Mouse (Mus musculus) kidney, adult 8-10 months (tissue): ENCODE results near the gene Rere.
"Not testable (repeated sequence)": the region's sequence is repeated elsewhere in the genome, so short reads cannot be mapped to it uniquely, and the experiment has no call there.

ENCODE experiments used
- DNase-seq, 2 experiments: peaks; one replicate each; pipeline ENCODE4 v3.0.0; 2022

The Rere gene

DNA sequence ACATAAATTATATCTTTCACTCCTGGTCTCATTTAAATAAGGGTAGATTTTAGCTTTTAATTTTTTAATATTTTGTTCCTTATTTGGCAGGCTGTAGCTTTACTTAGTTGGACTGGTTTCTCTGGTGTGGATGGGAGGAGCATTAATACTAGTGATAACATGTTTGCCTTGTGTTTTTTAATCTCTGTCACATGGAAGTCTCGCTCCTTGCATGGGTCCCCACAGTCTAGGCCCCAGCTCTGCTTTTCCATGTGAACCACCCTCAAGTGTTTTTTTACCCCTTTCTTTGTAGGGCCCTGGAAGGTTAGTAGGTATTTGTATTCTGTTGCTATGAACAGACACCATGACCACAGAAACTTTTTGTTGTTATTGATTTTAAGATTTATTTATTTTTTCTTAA lies 238.6 kb downstream of the Rere start:
- DNase-seq: no peak

DNA sequence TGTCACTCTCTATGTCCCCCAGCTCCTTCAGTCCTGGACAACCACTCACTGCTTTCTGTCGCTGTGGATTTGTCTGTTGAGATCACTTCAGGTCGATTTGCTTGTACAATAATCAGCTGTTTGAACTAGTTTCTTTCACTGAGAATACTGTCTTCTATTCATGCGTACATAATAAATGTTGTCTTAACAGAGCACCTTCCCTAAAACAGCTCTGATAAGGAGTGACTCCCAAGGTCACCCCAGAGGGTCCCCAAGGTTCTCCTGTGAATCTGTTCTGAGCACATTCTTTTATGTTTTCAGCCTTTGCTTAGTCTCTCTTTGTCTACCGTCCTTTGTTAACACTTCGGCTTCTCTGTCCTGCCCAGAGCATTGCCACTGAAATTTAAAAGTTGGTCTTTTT lies 241.0 kb downstream of the Rere start:
- no peak for DNase-seq

DNA sequence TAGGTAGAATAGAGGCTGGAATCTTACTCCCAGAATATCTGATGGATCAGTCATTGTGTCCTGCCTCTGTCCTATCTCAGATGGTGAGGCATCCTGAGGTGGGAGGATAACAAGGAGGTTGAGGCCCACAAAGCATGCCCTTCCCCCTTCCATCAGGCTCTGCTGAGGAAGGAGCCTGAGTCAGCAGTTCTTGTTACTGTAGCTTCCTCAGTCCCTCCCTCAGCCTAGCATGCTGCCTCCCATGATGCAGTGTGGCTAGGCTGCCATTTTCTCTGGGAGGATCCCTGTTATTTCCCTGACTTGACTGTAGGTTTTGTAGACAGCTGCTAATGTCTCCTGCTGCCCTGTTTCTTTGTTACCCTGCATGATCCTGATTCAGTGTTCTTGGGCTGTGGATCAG lies 241.9 kb downstream of the Rere start:
- DNase-seq: no peak

DNA sequence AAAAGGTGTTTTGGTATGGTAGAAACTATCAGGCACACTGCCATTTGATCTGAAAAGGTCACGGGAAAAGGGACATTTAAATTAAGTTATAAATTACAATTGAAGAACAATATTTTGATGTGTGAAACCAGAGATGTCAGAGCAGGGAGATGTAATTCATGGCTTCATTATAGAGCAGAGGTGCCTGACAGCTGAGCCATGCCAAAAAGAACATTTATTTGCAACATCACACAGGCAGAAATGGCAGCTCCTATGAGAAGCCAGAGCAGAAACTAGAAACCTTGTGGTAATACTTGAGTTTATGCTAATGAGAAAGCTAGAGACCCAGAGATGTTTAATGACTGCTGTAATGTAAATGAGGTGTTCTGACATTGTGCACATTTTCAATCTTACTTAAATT lies 244.8 kb downstream of the Rere start:
- DNase-seq: no peak

DNA sequence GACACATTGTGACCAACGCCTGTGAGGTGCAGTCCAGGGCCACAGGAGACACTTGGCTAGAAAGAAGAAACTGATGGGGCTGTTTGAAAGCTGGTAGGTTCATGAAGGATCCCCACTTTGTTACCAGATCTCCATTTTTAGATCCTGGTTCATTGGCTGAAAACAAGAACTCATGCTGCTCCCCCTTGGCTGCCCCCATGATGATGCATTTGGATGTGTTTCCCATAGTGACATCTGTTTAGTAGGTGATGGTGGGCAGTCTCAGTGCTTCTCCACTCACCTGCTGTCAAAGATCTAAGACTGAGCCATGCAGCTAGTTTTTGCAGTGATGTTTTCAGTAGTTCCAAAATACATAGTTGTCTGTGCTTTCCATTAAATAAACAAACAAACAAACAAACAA lies 247.0 kb downstream of the Rere start:
- no peak for DNase-seq

DNA sequence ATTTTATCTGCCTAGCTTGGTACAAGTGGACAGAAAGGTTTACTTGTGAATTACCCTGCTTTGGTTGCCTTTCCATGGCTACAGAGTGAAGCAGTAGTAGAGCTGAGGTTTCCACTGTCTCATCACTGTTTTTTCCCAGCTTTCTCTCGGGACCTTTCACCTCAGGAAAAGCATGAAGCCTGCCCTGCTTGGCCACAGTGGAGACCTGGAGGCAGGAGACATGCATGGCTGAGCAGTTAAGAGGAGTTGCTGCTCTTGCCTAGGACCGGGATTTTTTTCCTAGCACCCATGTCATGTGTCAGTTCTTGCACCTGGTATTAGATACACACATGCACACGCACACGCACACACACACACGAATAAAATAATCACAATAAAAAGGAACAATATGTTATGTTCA lies 247.4 kb downstream of the Rere start:
- peak; percentile 15 to 31 for DNase-seq

DNA sequence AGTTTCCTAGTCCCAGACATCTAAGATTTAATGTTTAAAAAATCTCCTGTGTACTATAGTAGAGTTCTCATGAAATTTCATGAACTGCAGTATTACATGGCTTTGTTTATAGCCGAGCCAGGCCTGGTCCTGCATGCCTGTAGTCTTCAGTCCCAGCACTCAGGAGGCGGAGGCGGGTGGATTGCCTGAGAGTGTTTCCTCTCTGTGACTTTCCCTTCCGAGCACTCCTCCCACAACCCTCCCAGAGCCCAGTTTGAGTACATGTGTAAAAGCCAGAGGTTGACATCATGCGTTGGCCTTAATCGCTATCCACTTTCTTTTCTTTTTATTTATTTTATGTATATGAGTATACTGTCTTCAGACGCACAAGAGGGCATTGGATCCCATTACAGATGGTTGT lies 250.4 kb downstream of the Rere start:
- no peak for DNase-seq

DNA sequence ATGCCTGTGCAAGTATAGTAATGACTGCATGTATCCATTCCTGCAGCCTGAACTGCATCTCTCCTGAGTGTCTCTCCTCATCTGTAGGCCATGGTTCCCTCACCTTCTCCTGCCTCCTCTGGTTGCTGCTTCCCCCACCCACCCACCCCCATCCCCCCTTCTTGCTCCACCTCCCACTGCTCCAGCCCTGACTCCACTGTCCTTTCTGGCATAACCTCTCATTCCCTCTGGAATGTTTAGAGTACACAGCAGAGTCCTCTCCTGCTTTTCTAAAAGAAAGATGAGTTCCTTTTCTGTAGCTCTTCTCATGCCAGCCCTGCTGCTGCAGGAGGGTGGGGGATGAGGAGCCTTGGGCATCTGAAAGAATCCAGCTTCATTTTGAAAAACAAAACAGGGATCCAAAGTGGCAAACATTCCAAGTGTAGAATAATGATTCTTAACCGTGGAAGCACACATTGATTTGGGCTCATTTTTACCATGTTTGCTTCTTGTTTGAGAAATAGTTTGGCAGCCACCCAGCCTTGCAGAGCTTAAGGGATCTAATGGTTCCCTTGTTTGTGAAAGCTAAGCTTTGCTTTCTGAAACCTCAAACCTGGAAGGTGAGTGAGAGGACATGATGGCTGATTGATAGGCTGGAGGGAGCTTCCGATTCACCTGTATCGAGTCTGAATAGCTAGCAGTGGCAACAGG lies 255.5 kb downstream of the Rere start:
- no peak for DNase-seq

- DNase-seq: no peak
Measured at GRCm38 (mm10) chr4:150539846-150540245, 258.4 kb downstream of the Rere start.

DNA sequence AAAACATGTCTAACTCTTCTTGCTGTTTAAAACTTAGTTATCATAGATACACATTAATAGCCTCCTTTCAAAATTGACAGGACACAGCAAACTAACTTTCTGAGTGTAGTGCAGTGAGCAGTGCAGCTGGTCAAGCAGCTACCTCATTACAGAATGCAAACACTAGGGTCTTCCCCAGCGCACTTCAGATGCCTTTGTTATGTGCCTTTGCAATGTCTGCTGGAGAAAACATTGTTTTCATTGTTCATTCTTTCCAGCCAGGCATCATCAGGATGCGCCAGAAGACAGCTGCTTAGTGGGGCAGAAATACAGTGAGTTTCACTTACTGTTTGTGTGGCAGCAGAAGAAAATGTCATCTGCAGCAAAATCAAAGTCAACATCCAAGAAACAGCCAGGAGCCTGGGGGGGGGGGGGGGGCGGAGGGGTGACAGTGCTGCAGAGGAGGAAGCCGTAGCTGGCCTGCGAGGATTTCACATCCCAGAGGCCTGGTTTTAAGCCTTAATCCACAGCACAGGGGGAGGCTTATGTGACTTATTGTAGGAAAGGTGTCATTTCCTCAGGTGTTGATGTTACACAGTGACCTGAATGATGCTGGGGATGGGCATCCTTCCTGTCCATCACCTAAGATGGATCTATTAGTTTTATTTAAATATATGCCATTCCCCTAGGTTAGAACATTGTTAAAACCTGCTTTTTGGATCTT lies 259.1 kb downstream of the Rere start:
- DNase-seq: no peak

GRCm38 (mm10) chr4:150544231-150544630 lies 262.8 kb downstream of the Rere start:
- DNase-seq: peak; percentile 59 to 65

DNA sequence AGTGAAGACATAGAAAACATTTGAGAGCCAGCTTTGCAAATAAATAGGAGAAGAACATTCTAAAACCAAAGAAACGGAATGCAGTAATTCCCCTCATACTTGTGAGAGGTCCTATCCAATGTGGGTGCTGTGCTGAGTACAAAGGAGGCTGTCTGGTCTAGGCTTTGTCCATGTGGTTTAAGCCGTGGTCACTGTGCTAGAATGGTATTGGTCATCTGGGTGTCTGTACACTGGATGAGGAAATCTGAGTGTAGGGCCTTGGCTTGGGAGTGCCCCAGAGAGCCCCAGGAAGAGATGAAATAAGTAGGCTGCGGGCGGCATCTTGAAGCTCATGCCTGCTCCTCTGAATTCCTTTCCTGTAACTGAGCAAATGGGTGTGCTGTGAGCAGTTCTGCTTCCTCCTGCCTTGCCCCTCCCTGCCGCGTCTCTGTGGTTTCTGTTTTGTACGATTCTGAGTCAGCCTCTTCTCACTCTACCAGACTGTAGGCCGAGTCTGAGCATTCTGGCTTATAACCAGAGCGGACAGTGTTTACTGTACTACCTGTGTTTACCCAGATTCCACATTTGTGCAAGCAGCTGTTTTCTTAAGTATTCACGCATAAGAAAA lies 263.3 kb downstream of the Rere start:
- DNase-seq: peak in 1 of 2 experiments; percentile 30

DNA sequence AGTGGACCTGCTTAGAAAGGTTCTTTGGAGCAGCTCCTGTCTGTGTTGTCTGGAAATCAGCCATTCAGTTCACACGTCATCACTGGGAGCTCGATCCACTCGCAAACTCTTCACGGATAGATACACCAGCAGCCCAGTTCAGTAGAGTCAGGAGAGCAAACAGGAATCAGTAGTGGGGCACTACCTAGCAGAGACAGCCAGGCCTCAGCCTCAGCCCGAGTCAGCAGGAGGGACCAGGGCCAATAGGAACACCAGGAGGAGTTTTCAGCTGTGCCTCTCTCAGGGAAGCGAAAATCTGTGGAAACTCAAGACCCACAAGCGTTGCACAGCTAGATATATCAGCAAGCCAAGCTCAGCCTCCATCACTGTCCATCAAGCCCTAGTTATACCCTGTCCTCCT lies 264.3 kb downstream of the Rere start:
- DNase-seq: no peak

DNA sequence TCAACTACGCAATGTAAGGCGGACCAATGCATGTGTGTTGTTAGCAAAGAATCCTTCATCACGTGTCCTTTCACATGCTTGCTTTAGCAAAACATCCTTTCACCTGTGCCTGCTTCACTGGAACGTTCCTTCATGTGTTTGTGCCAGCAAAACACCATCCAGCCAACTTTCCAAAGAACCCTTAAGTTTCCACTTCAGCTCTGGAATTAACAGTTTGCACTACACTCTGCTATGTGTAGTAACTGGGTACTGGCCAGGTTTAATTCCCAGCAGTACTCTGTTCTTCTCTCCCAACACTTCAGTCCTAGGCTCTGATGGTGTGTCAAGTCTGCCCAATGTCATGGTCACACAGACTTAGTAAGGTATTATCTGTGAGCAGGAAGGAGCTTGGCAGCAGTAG lies 264.9 kb downstream of the Rere start:
- DNase-seq: not testable (repeated sequence)

GRCm38 (mm10) chr4:150549393-150549792 lies 267.9 kb downstream of the Rere start:
- DNase-seq: peak; percentile 52 to 55

GRCm38 (mm10) chr4:150549989-150550716 lies 268.7 kb downstream of the Rere start:
- DNase-seq: no peak

GRCm38 (mm10) chr4:150551390-150551789 lies 269.9 kb downstream of the Rere start:
- DNase-seq: no peak

GRCm38 (mm10) chr4:150552751-150553600 lies 271.5 kb downstream of the Rere start:
- no peak for DNase-seq

- no peak for DNase-seq
Measured at GRCm38 (mm10) chr4:150555783-150556182, 274.3 kb downstream of the Rere start.

- peak; percentile 63 to 77 for DNase-seq
Measured at GRCm38 (mm10) chr4:150556382-150557221, 275.2 kb downstream of the Rere start.

- DNase-seq: not testable (repeated sequence)
Measured at GRCm38 (mm10) chr4:150557289-150557688, 275.8 kb downstream of the Rere start.

GRCm38 (mm10) chr4:150557976-150558375 lies 276.5 kb downstream of the Rere start:
- no peak for DNase-seq
